Mouse (Mus musculus) olfactory bulb, adult 2 months (tissue): ENCODE measurements around the gene Dnajc6.

ENCODE experiments used
- CTCF ChIP-seq: fragments of 200-500 bp; IDR thresholded peaks from 2 replicates; pipeline ENCODE4 v1.5.1; 2012; ENCODE audit warnings: low read depth, mild to moderate bottlenecking, low read length, moderate library complexity; ENCODE audit not compliant: insufficient read depth
- POLR2A ChIP-seq: fragments of 200-500 bp; IDR thresholded peaks from 2 replicates; pipeline ENCODE4 v1.6.1; 2012; ENCODE audit warnings: mild to moderate bottlenecking, low read depth, low read length, moderate library complexity; ENCODE audit not compliant: insufficient read depth

DNA sequence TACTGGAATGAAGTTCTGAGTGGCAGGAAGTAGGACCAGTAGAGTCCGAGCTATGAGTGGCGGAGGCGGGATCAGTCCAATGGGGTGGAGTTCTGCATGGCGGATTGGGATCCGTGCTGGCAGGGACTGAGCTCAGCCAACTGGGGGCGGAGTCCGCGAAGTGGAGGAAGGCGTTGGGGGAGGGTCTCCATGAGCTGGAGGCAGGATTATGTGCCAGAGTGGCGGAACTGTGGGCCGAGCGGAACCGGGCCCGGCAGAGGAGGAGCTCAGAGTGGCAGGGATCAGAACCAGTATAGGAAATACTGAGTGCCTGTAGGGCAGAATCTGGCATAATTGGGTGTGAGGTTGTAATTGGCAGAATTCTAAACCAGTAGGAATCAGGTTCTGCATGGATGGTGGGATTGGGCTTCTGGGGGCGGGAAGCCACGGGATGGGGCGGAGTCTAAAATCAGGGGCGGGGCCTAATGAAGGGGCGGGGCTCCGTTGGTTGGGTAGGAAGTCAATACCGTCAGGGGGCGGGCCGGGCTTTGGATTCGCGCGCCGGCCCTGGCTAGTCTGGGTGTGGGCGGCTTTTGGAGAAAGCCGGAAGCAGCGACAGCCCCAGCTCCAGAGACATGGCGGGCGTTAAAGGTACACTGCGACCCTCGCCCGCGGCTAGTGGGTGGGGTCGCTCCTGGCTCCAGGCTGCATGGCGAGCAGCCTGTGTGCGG is 150.9 kb downstream of the Dnajc6 start, which contains the start of gene Leprot:
- TF ChIP-seq CTCF = no peak
- peak; percentile 65 for TF ChIP-seq POLR2A
